Mouse (Mus musculus) duodenum, adult 2 months (tissue): ENCODE results near the gene Gm49345. TPM values are rescaled to one million over a fixed set of nuclear protein-coding genes. Genes with fewer than 3 reads are reported as not detected.

Experiments
- polyA plus RNA-seq: library from polyadenylated mRNA; depleted of rRNA; stranded (reverse); fragments of >200 nt; gene quantifications from 2 replicates; pipeline ENCODE4 v1.2.3, GENCODE M21; 2012; ENCODE audit warnings: low replicate concordance; rRNA removed

Gm49345 gene
- polyA plus RNA-seq = not detected in 2 replicates

DNA sequence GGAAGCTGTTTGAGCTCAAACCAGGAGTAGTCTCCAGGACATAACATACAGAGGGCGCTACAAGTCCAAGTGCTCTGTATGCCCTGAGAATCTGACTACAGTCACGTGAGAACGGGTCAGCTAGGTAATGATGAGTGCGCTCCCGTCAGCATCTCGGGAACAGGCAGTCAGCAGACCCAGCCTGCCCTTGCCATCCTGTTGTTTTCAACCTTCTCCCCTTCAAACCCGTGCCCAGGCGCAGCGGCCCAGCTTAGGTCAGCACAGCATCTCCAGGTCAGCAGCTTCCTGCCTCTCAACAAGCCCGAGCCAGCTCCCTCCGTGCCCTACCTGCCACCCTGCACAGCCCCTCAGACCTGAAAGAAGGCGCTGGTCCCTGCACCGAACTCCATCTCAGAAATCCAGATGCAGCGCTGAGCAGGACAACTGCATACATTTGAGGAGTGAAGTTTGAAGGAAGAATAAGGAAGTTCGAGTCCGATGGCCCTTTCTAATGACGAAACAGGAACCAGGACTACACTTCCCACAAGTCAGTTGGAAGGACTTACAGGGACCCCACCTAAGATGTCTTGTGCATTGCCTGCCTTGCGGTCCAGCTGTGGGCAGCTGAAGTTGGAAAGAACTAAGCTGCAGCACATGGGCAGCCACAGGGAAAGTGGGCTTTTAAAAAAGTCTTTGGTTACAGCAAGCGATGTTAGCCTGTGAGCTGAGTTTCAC lies at the start of gene Gm49345, which contains the start of gene Zfp729a:
TSS of gene Gm49345 (minus strand) at position 476 of the 714 bp plus-strand sequence.
TSS of gene Zfp729a (minus strand) at position 498 of the 714 bp plus-strand sequence.

DNA sequence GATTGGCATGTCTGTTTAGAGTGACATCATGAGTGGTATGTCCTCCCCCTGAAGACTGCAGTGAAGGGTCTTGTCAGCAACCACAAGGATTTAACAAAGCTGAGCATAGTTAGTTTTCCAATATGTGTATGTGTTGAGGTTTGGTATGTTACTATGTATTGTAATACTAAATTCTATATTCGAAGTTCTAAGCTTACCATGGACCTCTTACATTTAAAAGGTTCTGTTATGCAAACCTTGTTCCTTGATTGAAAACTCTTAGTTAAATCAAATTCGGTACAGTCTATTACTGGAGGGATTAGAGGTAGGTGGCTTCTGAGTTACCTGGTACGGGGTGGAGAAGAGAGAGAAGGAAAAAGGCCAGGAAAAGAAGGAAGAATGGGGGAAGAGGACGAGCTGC lies 49.4 kb upstream of the Gm49345 start, which contains the start of gene Zfp738:
TSS of gene Zfp738 (minus strand) at position 101 of the 400 bp plus-strand sequence.

DNA sequence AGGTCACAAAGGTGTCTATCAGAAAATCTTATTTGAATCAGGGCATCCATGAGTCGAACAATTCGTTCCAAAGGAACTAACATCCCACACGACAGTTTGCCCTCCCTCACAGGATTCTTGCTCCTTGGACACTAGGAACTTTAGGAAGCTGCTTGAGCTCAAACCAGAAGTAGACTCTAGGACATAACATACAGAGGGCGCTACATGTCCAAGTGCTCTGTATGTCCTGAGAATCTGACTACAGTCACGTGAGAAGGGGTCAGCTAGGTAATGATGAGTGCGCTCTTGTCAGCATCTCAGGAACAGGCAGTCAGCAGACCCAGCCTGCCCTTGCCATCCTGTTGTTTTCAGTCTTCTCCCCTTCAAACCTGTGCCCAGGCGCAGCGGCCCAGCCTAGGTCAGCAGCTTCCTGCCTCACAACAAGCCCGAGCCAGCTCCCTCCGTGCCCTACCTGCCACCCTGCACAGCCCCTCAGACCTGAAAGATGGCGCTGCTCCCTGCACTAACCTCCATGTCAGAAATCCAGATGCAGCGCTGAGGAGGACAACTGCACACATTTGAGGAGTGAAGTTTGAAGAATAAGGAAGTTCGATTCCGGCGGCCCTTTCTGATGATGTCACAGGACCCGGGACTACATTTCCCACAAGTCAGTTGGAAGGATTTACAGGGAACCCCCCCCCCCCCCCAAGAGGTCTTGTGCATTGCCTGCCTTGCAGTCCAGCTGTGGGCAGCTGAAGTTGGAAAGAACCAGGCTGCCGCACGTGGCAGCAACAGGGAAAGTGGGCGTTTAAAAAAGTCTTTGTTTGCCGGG lies 28.3 kb downstream of the Gm49345 start, which contains the start of gene Zfp729b:
TSS of gene Zfp729b (minus strand) at position 642 of the 811 bp plus-strand sequence.

DNA sequence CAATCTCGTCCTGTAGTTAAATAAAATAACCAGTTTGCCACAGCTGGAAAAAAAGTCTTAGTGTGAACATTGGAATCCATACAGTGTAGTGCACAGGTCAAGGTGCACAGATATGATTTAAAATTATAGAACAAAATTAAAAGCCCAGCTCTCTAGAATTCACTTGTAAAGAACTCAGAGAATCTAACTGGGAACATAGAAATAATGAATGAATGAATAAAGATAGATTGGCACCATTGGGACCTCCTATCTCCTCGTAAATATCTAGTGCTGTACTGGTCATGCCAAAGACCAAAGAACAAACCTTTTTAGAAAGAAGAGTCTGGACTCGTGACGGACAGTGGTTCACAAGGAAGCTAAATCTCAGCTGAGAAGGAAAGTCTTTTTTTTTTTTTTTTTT lies 83.8 kb downstream of the Gm49345 start, which contains the start of gene Zfp748:
TSS of gene Zfp748 (minus strand) at position 101 of the 400 bp plus-strand sequence.

Other genes with a start within 250 kb of the Gm49345 start
- not detected in 2 replicates for gene Zfp429, start 237.9 kb downstream of the Gm49345 start, polyA plus RNA-seq
- 0.23 and 0.24 TPM in 2 replicates for gene Zfp459, start 216.4 kb downstream of the Gm49345 start, polyA plus RNA-seq
- gene Zfp874a, start 186.1 kb downstream of the Gm49345 start, polyA plus RNA-seq = 0.05 TPM in 1 of 2 replicates, not detected in the other
- 0.22 TPM in 1 of 2 replicates, not detected in the other for gene Zfp874b, start 153.5 kb downstream of the Gm49345 start, polyA plus RNA-seq
- gene Zfp58, start 137.2 kb downstream of the Gm49345 start, polyA plus RNA-seq = 0.16 TPM in 1 of 2 replicates, not detected in the other
- gene Gm26965, start 111.6 kb downstream of the Gm49345 start, polyA plus RNA-seq = not detected in 2 replicates
- 2.9 and 6.7 TPM in 2 replicates for gene Zfp87, start 111.6 kb downstream of the Gm49345 start, polyA plus RNA-seq
- gene Zfp748, start 83.9 kb downstream of the Gm49345 start, polyA plus RNA-seq = 0.06 and 0.75 TPM in 2 replicates
- gene Zfp729b, start 28.1 kb downstream of the Gm49345 start, polyA plus RNA-seq = 0.04 TPM in 1 of 2 replicates, not detected in the other
- gene Zfp729a, start within 50 bp of the Gm49345 start, polyA plus RNA-seq = 0.09 and 0.11 TPM in 2 replicates
- 1.0 and 1.1 TPM in 2 replicates for gene Zfp738, start 49.3 kb upstream of the Gm49345 start, polyA plus RNA-seq
- 0.09 and 0.19 TPM in 2 replicates for gene Zfp65, start 91.4 kb upstream of the Gm49345 start, polyA plus RNA-seq
- gene Zfp85, start 117.5 kb upstream of the Gm49345 start, polyA plus RNA-seq = not detected in 2 replicates
- 0.07 and 0.12 TPM in 2 replicates for gene Zfp493, start 141.9 kb upstream of the Gm49345 start, polyA plus RNA-seq
- not detected in 2 replicates for gene Zfp273, start 176.0 kb upstream of the Gm49345 start, polyA plus RNA-seq
- not detected in 2 replicates for gene Gm10037, start 193.3 kb upstream of the Gm49345 start, polyA plus RNA-seq
- gene BC048507, start 225.6 kb upstream of the Gm49345 start, polyA plus RNA-seq = not detected in 2 replicates